Comparison of ENCODE assay signal across 7 mouse cellular contexts in the genomic region with DNA sequence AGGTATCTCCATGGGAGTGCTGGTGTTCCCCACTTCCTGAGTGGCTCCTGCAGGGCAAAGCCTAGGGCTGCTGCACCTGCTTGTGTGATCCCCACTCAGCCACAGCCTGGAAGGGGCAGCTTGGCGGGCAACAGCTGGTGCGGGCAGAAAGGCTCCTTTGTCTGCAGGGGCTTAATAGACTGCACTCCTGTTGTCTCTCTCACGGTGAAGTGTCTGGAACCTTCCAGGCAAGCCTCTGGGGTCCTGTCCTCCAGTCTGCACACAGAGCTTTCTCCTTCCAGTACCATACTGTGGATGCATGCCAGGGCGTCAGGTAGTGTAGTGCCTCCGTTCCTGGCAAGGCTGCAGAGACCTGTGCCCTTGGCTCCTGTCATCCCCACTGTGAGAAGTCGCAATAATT. TPM values are rescaled to one million over a fixed set of nuclear protein-coding genes. Genes with fewer than 3 reads are reported as not detected.
A peak's percentile ranks its signal among the peaks of the same experiment; 100 is the strongest.
DNase-seq lines count a peak whose midpoint lies in the region; ATAC-seq and TF ChIP-seq lines count a peak whose summit lies in the region.

No protein-coding gene starts in this region.

- H3K4me1 ChIP-seq in kidney, postnatal 0 days (replicated peaks; ENCODE audit: insufficient read depth, low read length) = peaks cover 21% of the 10 kb centered on the region; the same call in 1 of the 2 replicates
- H3K4me1 ChIP-seq in embryonic facial prominence, embryonic 12.5 days = peaks cover 33% of the 10 kb centered on the region
- H3K4me1 ChIP-seq in intestine, embryonic 14.5 days (replicated peaks; ENCODE audit: control insufficient read depth, insufficient read depth, low read length) = peaks cover 21% of the 10 kb centered on the region
- H3K4me1 ChIP-seq in neural tube, embryonic 13.5 days (replicated peaks) = peaks cover 54% of the 10 kb centered on the region

- DNase-seq in kidney, postnatal 0 days (ENCODE audit: low spot score) = no peak
- DNase-seq in kidney, adult 18-20 months = no peak
- DNase-seq in intestine, embryonic 14.5 days (ENCODE audit: low spot score) = no peak
- no peak for DNase-seq in adipocyte (ENCODE audit: low spot score)

- H3K27me3 ChIP-seq in kidney, postnatal 0 days (ENCODE audit: insufficient read depth, low read length) = no peaks in the 10 kb centered on the region
- no peaks in the 10 kb centered on the region for H3K27me3 ChIP-seq in embryonic facial prominence, embryonic 12.5 days
- no peaks in the 10 kb centered on the region for H3K27me3 ChIP-seq in intestine, embryonic 14.5 days (replicated peaks; ENCODE audit: control insufficient read depth, insufficient read depth, low read length)
- H3K27me3 ChIP-seq in neural tube, embryonic 13.5 days = no peaks in the 10 kb centered on the region

- peak overlapping the region; percentile 94; the same call in 1 of the 2 replicates for H3K4me3 ChIP-seq in kidney, postnatal 0 days (replicated peaks; ENCODE audit: low read depth, low read length)
- H3K4me3 ChIP-seq in embryonic facial prominence, embryonic 12.5 days = peak overlapping the region; percentile 67
- no peak overlapping the region for H3K4me3 ChIP-seq in intestine, embryonic 14.5 days (ENCODE audit: low read depth, low read length)
- H3K4me3 ChIP-seq in neural tube, embryonic 13.5 days = peak overlapping the region; percentile 69

- H3K4me2 ChIP-seq in kidney, postnatal 0 days (ENCODE audit: low read length) = peak overlapping the region; percentile 92; the same call in 1 of the 2 replicates
- peak overlapping the region; percentile 92 for H3K4me2 ChIP-seq in embryonic facial prominence, embryonic 12.5 days (replicated peaks)
- H3K4me2 ChIP-seq in intestine, embryonic 14.5 days (ENCODE audit: low read length) = peak overlapping the region; percentile 70
- peak overlapping the region; percentile 91 for H3K4me2 ChIP-seq in neural tube, embryonic 13.5 days

- H3K9me3 ChIP-seq in kidney, postnatal 0 days (replicated peaks; ENCODE audit: low read length) = no peaks in the 10 kb centered on the region
- H3K9me3 ChIP-seq in embryonic facial prominence, embryonic 12.5 days = no peaks in the 10 kb centered on the region
- no peaks in the 10 kb centered on the region for H3K9me3 ChIP-seq in intestine, embryonic 14.5 days (ENCODE audit: control insufficient read depth, low read length)
- no peaks in the 10 kb centered on the region for H3K9me3 ChIP-seq in neural tube, embryonic 13.5 days

- no peak for ATAC-seq in kidney, postnatal 0 days (replicated peaks; ENCODE audit: low FRiP score, low read depth)
- no peak for ATAC-seq in embryonic facial prominence, embryonic 12.5 days (ENCODE audit: insufficient number of reproducible peaks, insufficient read depth, low FRiP score, low TSS enrichment)
- ATAC-seq in intestine, embryonic 14.5 days (replicated peaks; ENCODE audit: low FRiP score, low TSS enrichment, low read depth) = no peak
- no peak for ATAC-seq in neural tube, embryonic 13.5 days (ENCODE audit: low read depth)
- ATAC-seq in erythroid progenitor cell, adult 5-6 weeks (replicated peaks; ENCODE audit: low FRiP score, poor library complexity, severe bottlenecking) = no peak

- 0 out of 2 replicates have a peak overlapping the region, but pooled peaks have one; percentile 31 for H3K9ac ChIP-seq in kidney, postnatal 0 days (ENCODE audit: low read depth, low read length)
- H3K9ac ChIP-seq in embryonic facial prominence, embryonic 12.5 days = peak overlapping the region; percentile 32; the same call in 1 of the 2 replicates
- no peak overlapping the region; the same call in 1 of the 2 replicates for H3K9ac ChIP-seq in intestine, embryonic 14.5 days (ENCODE audit: low read length)
- H3K9ac ChIP-seq in neural tube, embryonic 13.5 days = peak overlapping the region; percentile 91

- no peak overlapping the region for H3K27ac ChIP-seq in kidney, postnatal 0 days
- no peak overlapping the region for H3K27ac ChIP-seq in embryonic facial prominence, embryonic 12.5 days
- H3K27ac ChIP-seq in intestine, embryonic 14.5 days (ENCODE audit: low read depth) = no peak overlapping the region
- peak overlapping the region; percentile 64 for H3K27ac ChIP-seq in neural tube, embryonic 13.5 days (replicated peaks)

- WGBS in kidney, postnatal 0 days = 80% methylated on average over 6 of the region's 6 CpGs
- 68% methylated on average over 6 of the region's 6 CpGs for WGBS in embryonic facial prominence, embryonic 12.5 days
- 76% methylated on average over 6 of the region's 6 CpGs for WGBS in intestine, embryonic 14.5 days
- WGBS in neural tube, embryonic 13.5 days = 37% methylated on average over 6 of the region's 6 CpGs

- TF ChIP-seq CTCF in kidney, postnatal 0 days (IDR thresholded peaks at IDR 0.05; ENCODE audit: low read depth) = no peak

- 0 out of 2 replicates have a peak, but pooled peaks cover 7% of the 10 kb centered on the region for H3K36me3 ChIP-seq in kidney, postnatal 0 days (ENCODE audit: insufficient read depth, low read length)
- peaks cover 42% of the 10 kb centered on the region for H3K36me3 ChIP-seq in embryonic facial prominence, embryonic 12.5 days
- peaks cover 29% of the 10 kb centered on the region for H3K36me3 ChIP-seq in intestine, embryonic 14.5 days (ENCODE audit: control insufficient read depth, insufficient read depth, low read length)
- H3K36me3 ChIP-seq in neural tube, embryonic 13.5 days = peaks cover 30% of the 10 kb centered on the region

RNA-seq across cellular contexts. Expression of a gene that starts 2.9 kb away (rescaled TPM):
- polyA plus RNA-seq in kidney, postnatal 0 days (2015; fragmentation: Nextera tagmentation; extraction: Ambion mirVana) = 14.2 and 15.1 TPM in 2 replicates
- 17.2 and 18.5 TPM in 2 replicates for polyA plus RNA-seq in embryonic facial prominence, embryonic 12.5 days (2016; fragmentation: Nextera tagmentation; extraction: Ambion mirVana)
- 27.0 and 27.5 TPM in 2 replicates for polyA plus RNA-seq in intestine, embryonic 14.5 days (2014; fragmentation: Nextera tagmentation; extraction: Ambion mirVana)
- polyA plus RNA-seq in neural tube, embryonic 13.5 days (2015; fragmentation: Nextera tagmentation; extraction: Ambion mirVana) = 13.3 and 16.8 TPM in 2 replicates
- 224 and 296 TPM in 2 replicates for total RNA-seq in erythroid progenitor cell, adult 5-6 weeks (2015; ENCODE audit: low replicate concordance)
- 440 and 520 TPM in 2 replicates for total RNA-seq in erythroid progenitor cell, adult 5-6 weeks (2017; ENCODE audit: low replicate concordance)

RNA-seq across cellular contexts. Expression of a gene that starts 13.2 kb away (rescaled TPM):
- polyA plus RNA-seq in kidney, postnatal 0 days (2015; fragmentation: Nextera tagmentation; extraction: Ambion mirVana) = 9.6 and 10.5 TPM in 2 replicates
- polyA plus RNA-seq in embryonic facial prominence, embryonic 12.5 days (2016; fragmentation: Nextera tagmentation; extraction: Ambion mirVana) = 15.2 and 16.1 TPM in 2 replicates
- polyA plus RNA-seq in intestine, embryonic 14.5 days (2014; fragmentation: Nextera tagmentation; extraction: Ambion mirVana) = 14.1 TPM in 2 replicates
- polyA plus RNA-seq in neural tube, embryonic 13.5 days (2015; fragmentation: Nextera tagmentation; extraction: Ambion mirVana) = 12.9 and 13.0 TPM in 2 replicates
- 19.5 and 21.8 TPM in 2 replicates for total RNA-seq in erythroid progenitor cell, adult 5-6 weeks (2015; ENCODE audit: low replicate concordance)
- total RNA-seq in erythroid progenitor cell, adult 5-6 weeks (2017; ENCODE audit: low replicate concordance) = 34.3 and 36.1 TPM in 2 replicates

RNA-seq across cellular contexts. Expression of a gene that starts 19.9 kb away (rescaled TPM):
- polyA plus RNA-seq in kidney, postnatal 0 days (2015; fragmentation: Nextera tagmentation; extraction: Ambion mirVana) = 936 and 986 TPM in 2 replicates
- polyA plus RNA-seq in embryonic facial prominence, embryonic 12.5 days (2016; fragmentation: Nextera tagmentation; extraction: Ambion mirVana) = 457 and 481 TPM in 2 replicates
- polyA plus RNA-seq in intestine, embryonic 14.5 days (2014; fragmentation: Nextera tagmentation; extraction: Ambion mirVana) = 590 and 627 TPM in 2 replicates
- 467 and 481 TPM in 2 replicates for polyA plus RNA-seq in neural tube, embryonic 13.5 days (2015; fragmentation: Nextera tagmentation; extraction: Ambion mirVana)
- total RNA-seq in erythroid progenitor cell, adult 5-6 weeks (2015; ENCODE audit: low replicate concordance) = 89.3 and 94.8 TPM in 2 replicates
- 19.4 and 39.9 TPM in 2 replicates for total RNA-seq in erythroid progenitor cell, adult 5-6 weeks (2017; ENCODE audit: low replicate concordance)

RNA-seq across cellular contexts. Expression of a gene that starts 22.1 kb away (rescaled TPM):
- polyA plus RNA-seq in kidney, postnatal 0 days (2015; fragmentation: Nextera tagmentation; extraction: Ambion mirVana) = 4.7 and 6.4 TPM in 2 replicates
- 8.4 and 8.5 TPM in 2 replicates for polyA plus RNA-seq in embryonic facial prominence, embryonic 12.5 days (2016; fragmentation: Nextera tagmentation; extraction: Ambion mirVana)
- 7.1 and 8.5 TPM in 2 replicates for polyA plus RNA-seq in intestine, embryonic 14.5 days (2014; fragmentation: Nextera tagmentation; extraction: Ambion mirVana)
- 53.9 and 55.1 TPM in 2 replicates for polyA plus RNA-seq in neural tube, embryonic 13.5 days (2015; fragmentation: Nextera tagmentation; extraction: Ambion mirVana)
- total RNA-seq in erythroid progenitor cell, adult 5-6 weeks (2015; ENCODE audit: low replicate concordance) = not detected in 2 replicates
- total RNA-seq in erythroid progenitor cell, adult 5-6 weeks (2017; ENCODE audit: low replicate concordance) = not detected in 2 replicates

RNA-seq across cellular contexts. Expression of a gene that starts 29.5 kb away (rescaled TPM):
- polyA plus RNA-seq in kidney, postnatal 0 days (2015; fragmentation: Nextera tagmentation; extraction: Ambion mirVana) = 13.7 and 18.6 TPM in 2 replicates
- polyA plus RNA-seq in embryonic facial prominence, embryonic 12.5 days (2016; fragmentation: Nextera tagmentation; extraction: Ambion mirVana) = 33.4 and 35.1 TPM in 2 replicates
- polyA plus RNA-seq in intestine, embryonic 14.5 days (2014; fragmentation: Nextera tagmentation; extraction: Ambion mirVana) = 25.5 and 28.9 TPM in 2 replicates
- 31.0 and 35.8 TPM in 2 replicates for polyA plus RNA-seq in neural tube, embryonic 13.5 days (2015; fragmentation: Nextera tagmentation; extraction: Ambion mirVana)
- total RNA-seq in erythroid progenitor cell, adult 5-6 weeks (2015; ENCODE audit: low replicate concordance) = 20.1 and 23.8 TPM in 2 replicates
- 12.5 and 18.2 TPM in 2 replicates for total RNA-seq in erythroid progenitor cell, adult 5-6 weeks (2017; ENCODE audit: low replicate concordance)
